Mouse (Mus musculus): ENCODE measurements at regions not wholly inside any gene's neighbourhood (a gene's known extent, or its start where the extent isn't known, plus 50 kb on each side); places are given as distances from the start of the nearest gene placed in this dataset.

- DNase-seq (ENCODE audit: low read depth, low spot score), result peak; percentile 24
These were observed 2945.6 kb upstream of the 5930422O12Rik start for GRCm38 (mm10) chr8:30482956-30483355.

GRCm38 (mm10) chr8:30494851-30495355, 2933.6 kb upstream of the 5930422O12Rik start:
- DNase-seq (ENCODE audit: low read depth, low spot score), result no peak

- DNase-seq (ENCODE audit: low read depth, low spot score), result no peak
These were observed 2926.3 kb upstream of the 5930422O12Rik start for GRCm38 (mm10) chr8:30502164-30502563.

- DNase-seq (ENCODE audit: low read depth, low spot score), result no peak
These were observed 2917.2 kb upstream of the 5930422O12Rik start for GRCm38 (mm10) chr8:30511358-30511757.

- no peak for DNase-seq (ENCODE audit: low read depth, low spot score)
These were observed 2905.6 kb upstream of the 5930422O12Rik start for GRCm38 (mm10) chr8:30522806-30523462.

- no peak for DNase-seq (ENCODE audit: low read depth, low spot score)
These were observed 2895.5 kb upstream of the 5930422O12Rik start for GRCm38 (mm10) chr8:30532862-30533500.

- DNase-seq (ENCODE audit: low read depth, low spot score), result no peak
These were observed 2895.0 kb upstream of the 5930422O12Rik start for GRCm38 (mm10) chr8:30533501-30533870.

GRCm38 (mm10) chr8:30535450-30535849, 2893.1 kb upstream of the 5930422O12Rik start:
- no peak for DNase-seq (ENCODE audit: low read depth, low spot score)

GRCm38 (mm10) chr8:30542196-30542595, 2886.3 kb upstream of the 5930422O12Rik start:
- no peak for DNase-seq (ENCODE audit: low read depth, low spot score)

GRCm38 (mm10) chr8:30547820-30548219, 2880.7 kb upstream of the 5930422O12Rik start:
- no peak for DNase-seq (ENCODE audit: low read depth, low spot score)

GRCm38 (mm10) chr8:30551051-30551450, 2877.5 kb upstream of the 5930422O12Rik start:
- no peak for DNase-seq (ENCODE audit: low read depth, low spot score)

GRCm38 (mm10) chr8:30557429-30557828, 2871.1 kb upstream of the 5930422O12Rik start:
- no peak for DNase-seq (ENCODE audit: low read depth, low spot score)

- DNase-seq (ENCODE audit: low read depth, low spot score), result no peak
These were observed 2866.9 kb upstream of the 5930422O12Rik start for GRCm38 (mm10) chr8:30561323-30562207.

- DNase-seq (ENCODE audit: low read depth, low spot score), result no peak
These were observed 2858.7 kb upstream of the 5930422O12Rik start for GRCm38 (mm10) chr8:30569799-30570198.

GRCm38 (mm10) chr8:30570547-30570946, 2858.0 kb upstream of the 5930422O12Rik start:
- DNase-seq (ENCODE audit: low read depth, low spot score), result no peak

GRCm38 (mm10) chr8:30587508-30587907, 2841.0 kb upstream of the 5930422O12Rik start:
- DNase-seq (ENCODE audit: low read depth, low spot score), result no peak

- no peak for DNase-seq (ENCODE audit: low read depth, low spot score)
These were observed 2826.1 kb upstream of the 5930422O12Rik start for GRCm38 (mm10) chr8:30602421-30602820.

GRCm38 (mm10) chr8:30630332-30630731, 2798.2 kb upstream of the 5930422O12Rik start:
- DNase-seq (ENCODE audit: low read depth, low spot score), result no peak

- DNase-seq (ENCODE audit: low read depth, low spot score), result no peak
These were observed 2791.7 kb upstream of the 5930422O12Rik start for GRCm38 (mm10) chr8:30636791-30637190.

- no peak for DNase-seq (ENCODE audit: low read depth, low spot score)
These were observed 2785.4 kb upstream of the 5930422O12Rik start for GRCm38 (mm10) chr8:30642866-30643690.

GRCm38 (mm10) chr8:30648497-30648896, 2780.0 kb upstream of the 5930422O12Rik start:
- DNase-seq (ENCODE audit: low read depth, low spot score), result no peak
